Mouse (Mus musculus) brain, embryonic 14.5 days (tissue): ENCODE results near the gene Rpusd4. TPM values are rescaled to one million over a fixed set of nuclear protein-coding genes. Genes with fewer than 3 reads are reported as not detected.
A peak's percentile ranks its signal among the peaks of the same experiment; 100 is the strongest.

Experiments used
- DNase-seq: peaks from one replicate; pipeline ENCODE4 v3.0.0-alpha.2; 2011; ENCODE audit warnings: low read depth
- CTCF ChIP-seq: fragments of 200-500 bp; IDR thresholded peaks from 2 replicates; pipeline ENCODE4 v1.5.1; 2012; ENCODE audit warnings: inconsistent platforms, mild to moderate bottlenecking, moderate library complexity, borderline replicate concordance; ENCODE audit not compliant: insufficient read depth, insufficient read length; ENCODE audit errors: extremely low read depth
- POLR2A ChIP-seq: fragments of 200-500 bp; IDR thresholded peaks from 2 replicates; pipeline ENCODE4 v1.6.1; 2012; ENCODE audit warnings: mild to moderate bottlenecking, inconsistent platforms, borderline replicate concordance; ENCODE audit not compliant: poor library complexity, insufficient read depth, insufficient read length, severe bottlenecking; ENCODE audit errors: extremely low read depth
- polyA plus RNA-seq: library from polyadenylated mRNA; depleted of rRNA; stranded (reverse); fragments of >200 nt; gene quantifications from 2 replicates; pipeline ENCODE4 v1.2.3, GENCODE M21; 2012; rRNA removed

The Rpusd4 gene
- polyA plus RNA-seq, 1 experiment = 16.4 TPM

- TF ChIP-seq POLR2A = no peak
- TF ChIP-seq CTCF = no peak
- DNase-seq = no peak
Observed at GRCm38 (mm10) chr9:35320288-35320687, 52.6 kb downstream of the Rpusd4 start.

GRCm38 (mm10) chr9:35323974-35324373 is 56.3 kb downstream of the Rpusd4 start:
- no peak for TF ChIP-seq CTCF
- DNase-seq = no peak

- DNase-seq = no peak
- no peak for TF ChIP-seq POLR2A
- no peak for TF ChIP-seq CTCF
Observed at GRCm38 (mm10) chr9:35324571-35324970, 56.9 kb downstream of the Rpusd4 start.

- peak; percentile 78 for DNase-seq
- no peak for TF ChIP-seq CTCF
- no peak for TF ChIP-seq POLR2A
Observed at GRCm38 (mm10) chr9:35326644-35327263, 59.1 kb downstream of the Rpusd4 start.

Other genes with a start within 250 kb of the Rpusd4 start
- 2.4 and 5.6 TPM in 2 replicates for gene St3gal4, start 148.6 kb upstream of the Rpusd4 start, polyA plus RNA-seq
- gene Dcps, start 91.8 kb upstream of the Rpusd4 start, polyA plus RNA-seq = 58.0 and 82.2 TPM in 2 replicates
- gene Srpr, start 67.7 kb upstream of the Rpusd4 start, polyA plus RNA-seq = 43.2 and 51.3 TPM in 2 replicates
- gene Tirap, start 67.6 kb upstream of the Rpusd4 start, polyA plus RNA-seq = 4.5 and 4.9 TPM in 2 replicates
- 48.1 and 63.1 TPM in 2 replicates for gene Foxred1, start 56.8 kb upstream of the Rpusd4 start, polyA plus RNA-seq
- gene Fam118b, start 60 bp upstream of the Rpusd4 start, polyA plus RNA-seq = 42.5 and 56.3 TPM in 2 replicates
- gene Cdon, start 153.3 kb downstream of the Rpusd4 start, polyA plus RNA-seq = 22.4 and 31.5 TPM in 2 replicates